Mouse (Mus musculus): ENCODE results near the gene Icam2. TPM values are rescaled to one million over a fixed set of nuclear protein-coding genes. Genes with fewer than 3 reads are reported as not detected.

The Icam2 gene
- polyA plus RNA-seq, 1 experiment from 2014 or later, result 13.0 TPM

DNA sequence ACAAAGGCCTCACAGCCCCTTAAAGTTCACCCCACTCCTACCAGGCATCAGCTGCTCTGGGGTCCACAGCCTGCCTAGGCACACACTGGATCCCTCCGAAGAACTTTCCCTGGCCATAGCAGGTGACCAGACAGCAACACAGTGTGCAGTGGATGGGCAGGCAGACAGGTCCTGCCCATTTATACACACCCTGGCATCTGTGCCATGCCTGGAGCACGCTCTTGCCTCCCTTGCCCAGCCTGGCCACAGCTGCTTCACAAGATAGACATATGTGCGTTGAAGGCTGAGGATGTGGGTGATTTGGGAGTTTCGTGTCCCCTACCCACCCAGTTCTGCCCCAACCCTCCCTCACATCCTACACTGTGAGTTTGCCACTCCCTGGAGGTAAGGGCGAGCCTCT is 49.8 kb downstream of the Icam2 start:
- no peak overlapping the region for H3K4me2 ChIP-seq

DNA sequence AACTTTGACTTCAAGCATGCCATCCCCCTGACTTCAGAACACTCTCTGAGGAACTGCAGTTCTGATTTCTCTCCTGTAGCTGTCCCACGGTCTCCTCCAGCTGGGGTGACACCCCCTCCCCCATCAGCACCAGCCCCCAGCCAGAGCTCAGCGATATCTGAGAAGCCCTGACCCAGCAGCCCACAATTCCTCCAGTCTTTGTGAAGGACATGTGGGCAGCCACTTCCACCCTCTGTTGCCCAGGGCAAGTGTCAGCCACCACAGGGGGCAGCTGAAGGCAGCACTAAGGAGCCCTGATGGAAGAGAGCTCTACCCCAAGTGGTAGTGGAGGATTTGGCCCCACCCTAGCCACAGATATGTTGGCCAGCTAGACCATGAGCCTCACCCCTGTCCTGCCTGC is 53.8 kb downstream of the Icam2 start:
- no peak overlapping the region for H3K9ac ChIP-seq
- ATAC-seq (ENCODE audit: low FRiP score, low read depth), result no peak
- no peaks in the 10 kb centered on the region for H3K9me3 ChIP-seq
- no peak overlapping the region for H3K27ac ChIP-seq (replicated peaks)
- no peak overlapping the region for H3K4me2 ChIP-seq
- no peaks in the 10 kb centered on the region for H3K4me1 ChIP-seq (replicated peaks)
- H3K27me3 ChIP-seq, result no peaks in the 10 kb centered on the region
- H3K36me3 ChIP-seq, result no peaks in the 10 kb centered on the region
- no peak overlapping the region for H3K4me3 ChIP-seq
- 16% methylated on average over 2 of the region's 2 CpGs for WGBS

More for the DNA sequence above, 49.8 kb downstream of the Icam2 start:
- no peak overlapping the region for H3K27ac ChIP-seq (replicated peaks)
- H3K9ac ChIP-seq, result no peak overlapping the region
- no peaks in the 10 kb centered on the region for H3K9me3 ChIP-seq
- no peak for ATAC-seq (ENCODE audit: low FRiP score, low read depth)
- H3K4me1 ChIP-seq (replicated peaks), result no peaks in the 10 kb centered on the region
- no peak overlapping the region for H3K4me3 ChIP-seq
- no peaks in the 10 kb centered on the region for H3K36me3 ChIP-seq
- no peaks in the 10 kb centered on the region for H3K27me3 ChIP-seq
- 83% methylated on average over 5 of the region's 5 CpGs for WGBS

DNA sequence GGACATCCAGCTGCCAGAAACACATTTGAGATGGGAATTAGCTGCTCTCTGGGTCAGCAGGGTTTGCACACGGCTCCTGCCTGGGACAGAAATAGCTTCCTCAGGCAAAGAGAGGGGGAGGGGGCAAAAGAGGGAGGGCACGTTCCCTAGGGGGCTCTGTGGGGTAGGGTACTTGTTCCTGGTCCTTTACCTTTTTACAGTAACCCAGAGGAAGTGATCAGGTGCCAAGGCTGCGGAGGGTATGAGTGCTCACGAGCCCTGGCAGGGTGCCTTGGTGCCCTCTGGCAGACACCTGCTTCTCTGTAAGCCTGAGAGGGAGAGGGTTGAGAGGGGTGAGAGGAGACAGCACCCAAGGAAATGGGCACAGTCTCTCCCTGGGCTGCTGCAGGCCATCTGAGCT is 55.4 kb downstream of the Icam2 start:
- Histone ChIP-seq H3K27me3 (no peaks in the 10 kb centered on the region), H3K27ac (replicated peaks) (no peak overlapping the region), H3K4me1 (replicated peaks) (no peaks in the 10 kb centered on the region), H3K9ac (no peak overlapping the region), H3K9me3 (no peaks in the 10 kb centered on the region), H3K36me3 (no peaks in the 10 kb centered on the region), H3K4me3 (no peak overlapping the region), H3K4me2 (no peak overlapping the region)
- ATAC-seq (ENCODE audit: low FRiP score, low read depth), result no peak
- WGBS, result 44% methylated on average over 4 of the region's 4 CpGs

DNA sequence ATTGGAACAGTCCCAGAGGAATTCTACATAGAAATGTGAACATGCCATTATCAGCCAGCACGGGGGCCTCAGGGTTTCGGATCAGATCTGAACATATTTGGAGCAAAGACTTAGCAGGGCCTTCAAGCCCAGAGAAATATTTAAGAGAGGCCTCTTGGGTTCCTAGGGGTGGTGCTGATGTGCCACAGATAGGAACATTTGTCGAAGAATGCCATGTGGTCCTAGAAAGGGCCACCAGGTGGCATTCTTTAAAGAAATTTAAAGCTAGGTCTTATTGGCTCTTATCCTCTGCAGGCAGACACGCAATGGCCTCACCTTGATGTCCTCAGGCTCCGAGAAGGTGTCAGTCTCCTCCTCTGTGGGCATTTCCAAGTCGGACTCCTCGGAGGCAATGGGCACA is 58.2 kb downstream of the Icam2 start:
- ATAC-seq (ENCODE audit: low FRiP score, low read depth), result no peak
- Histone ChIP-seq H3K27ac (replicated peaks) (no peak overlapping the region), H3K4me2 (no peak overlapping the region), H3K27me3 (no peaks in the 10 kb centered on the region), H3K4me1 (replicated peaks) (no peaks in the 10 kb centered on the region), H3K4me3 (no peak overlapping the region), H3K9ac (no peak overlapping the region), H3K9me3 (no peaks in the 10 kb centered on the region), H3K36me3 (no peaks in the 10 kb centered on the region)
- WGBS, result 73% methylated on average over 7 of the region's 7 CpGs

DNA sequence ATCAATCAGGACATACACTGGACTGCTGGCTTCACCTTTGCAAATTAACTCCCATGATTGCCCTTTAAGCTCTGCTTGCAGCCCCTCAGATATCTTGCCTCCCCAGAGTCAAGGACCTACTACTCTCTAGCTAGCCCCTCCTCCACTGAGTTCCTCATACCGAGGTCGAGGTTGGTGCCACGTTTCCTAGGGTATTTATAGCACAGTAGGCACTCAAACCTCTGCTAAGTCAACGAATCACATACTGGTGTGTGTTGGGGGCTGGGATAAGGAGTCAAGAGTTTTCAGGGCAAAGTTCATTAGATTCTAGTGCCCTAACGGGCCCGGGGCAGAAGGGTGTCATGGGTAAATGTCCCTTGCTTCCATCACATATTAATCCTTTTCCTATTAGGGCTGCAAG is 58.7 kb downstream of the Icam2 start:
- 78% methylated on average over 6 of the region's 6 CpGs for WGBS
- H3K27me3 ChIP-seq, result no peaks in the 10 kb centered on the region

DNA sequence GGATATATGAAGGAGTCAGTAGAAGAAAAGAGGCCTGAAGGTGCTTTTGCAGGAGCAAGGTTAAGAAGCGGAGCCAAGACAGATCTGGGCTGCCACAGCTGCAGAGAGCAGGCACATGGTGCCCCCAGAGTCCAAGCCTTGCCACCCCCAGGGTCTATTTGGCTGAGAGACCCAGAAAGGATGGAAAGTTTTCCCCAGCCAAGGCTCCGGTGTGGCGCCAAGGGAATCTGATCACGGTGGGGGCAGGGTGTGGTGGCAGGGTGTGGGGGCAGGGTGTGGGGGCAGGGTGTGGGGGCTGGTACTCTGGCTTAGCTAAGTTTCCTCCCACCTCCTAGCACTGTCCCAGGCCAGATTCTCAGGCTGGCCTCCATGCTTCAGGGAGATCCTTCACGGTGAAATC is 59.4 kb downstream of the Icam2 start:
- Histone ChIP-seq H3K4me1 (replicated peaks) (no peaks in the 10 kb centered on the region), H3K36me3 (no peaks in the 10 kb centered on the region), H3K4me2 (no peak overlapping the region), H3K27me3 (no peaks in the 10 kb centered on the region), H3K4me3 (no peak overlapping the region), H3K9me3 (no peaks in the 10 kb centered on the region), H3K9ac (no peak overlapping the region), H3K27ac (replicated peaks) (no peak overlapping the region)
- WGBS, result 73% methylated on average over 5 of the region's 5 CpGs
- no peak for ATAC-seq (ENCODE audit: low FRiP score, low read depth)

More for the DNA sequence above, 58.7 kb downstream of the Icam2 start:
- Histone ChIP-seq H3K36me3 (no peaks in the 10 kb centered on the region), H3K27ac (replicated peaks) (no peak overlapping the region), H3K4me2 (no peak overlapping the region), H3K9ac (no peak overlapping the region), H3K4me1 (replicated peaks) (no peaks in the 10 kb centered on the region), H3K4me3 (no peak overlapping the region), H3K9me3 (no peaks in the 10 kb centered on the region)
- ATAC-seq (ENCODE audit: low FRiP score, low read depth), result no peak

Other genes with a start within 250 kb of the Icam2 start
- 0.65 TPM in 1 of 2 replicates, not detected in the other for gene Gm10840, start 227.2 kb downstream of the Icam2 start, polyA plus RNA-seq (2015; fragmentation: Nextera tagmentation; extraction: Ambion mirVana)
- gene Limd2, start 227.2 kb downstream of the Icam2 start, polyA plus RNA-seq (2015; fragmentation: Nextera tagmentation; extraction: Ambion mirVana), result 162 and 167 TPM in 2 replicates
- 27.9 and 28.7 TPM in 2 replicates for gene Strada, start 185.9 kb downstream of the Icam2 start, polyA plus RNA-seq (2015; fragmentation: Nextera tagmentation; extraction: Ambion mirVana)
- 94.5 and 101 TPM in 2 replicates for gene Ccdc47, start 171.7 kb downstream of the Icam2 start, polyA plus RNA-seq (2015; fragmentation: Nextera tagmentation; extraction: Ambion mirVana)
- gene Ddx42, start 171.1 kb downstream of the Icam2 start, polyA plus RNA-seq (2015; fragmentation: Nextera tagmentation; extraction: Ambion mirVana), result 77.9 and 81.9 TPM in 2 replicates
- 35.4 and 36.0 TPM in 2 replicates for gene Ftsj3, start 132.0 kb downstream of the Icam2 start, polyA plus RNA-seq (2015; fragmentation: Nextera tagmentation; extraction: Ambion mirVana)
- gene Psmc5, start 131.9 kb downstream of the Icam2 start, polyA plus RNA-seq (2015; fragmentation: Nextera tagmentation; extraction: Ambion mirVana), result 299 and 305 TPM in 2 replicates
- 11.6 and 13.3 TPM in 2 replicates for gene Smarcd2, start 115.1 kb downstream of the Icam2 start, polyA plus RNA-seq (2015; fragmentation: Nextera tagmentation; extraction: Ambion mirVana)
- 0.14 and 0.18 TPM in 2 replicates for gene Tcam1, start 111.4 kb downstream of the Icam2 start, polyA plus RNA-seq (2015; fragmentation: Nextera tagmentation; extraction: Ambion mirVana)
- gene Gh, start 86.2 kb downstream of the Icam2 start, polyA plus RNA-seq (2015; fragmentation: Nextera tagmentation; extraction: Ambion mirVana), result not detected in 2 replicates
- 1.2 and 1.4 TPM in 2 replicates for gene Cd79b, start 73.3 kb downstream of the Icam2 start, polyA plus RNA-seq (2015; fragmentation: Nextera tagmentation; extraction: Ambion mirVana)
- gene Scn4a, start 34.8 kb downstream of the Icam2 start, polyA plus RNA-seq (2015; fragmentation: Nextera tagmentation; extraction: Ambion mirVana), result not detected in 2 replicates
- not detected in 2 replicates for gene Prr29, start 22.6 kb downstream of the Icam2 start, polyA plus RNA-seq (2015; fragmentation: Nextera tagmentation; extraction: Ambion mirVana)
- gene Ern1, start 99.8 kb upstream of the Icam2 start, polyA plus RNA-seq (2015; fragmentation: Nextera tagmentation; extraction: Ambion mirVana), result 4.9 and 5.0 TPM in 2 replicates
- gene Tex2, start 225.3 kb upstream of the Icam2 start, polyA plus RNA-seq (2015; fragmentation: Nextera tagmentation; extraction: Ambion mirVana), result 30.3 and 32.2 TPM in 2 replicates

All from hindbrain, embryonic 15.5 days (tissue).